In genomic region chr12:51196289-51196688, GRCm38 (mm10) we compare ENCODE assay signal across 25 mouse cellular contexts.
A peak's percentile ranks its signal among the peaks of the same experiment; 100 is the strongest.
DNase-seq lines count a peak whose midpoint lies in the region; ATAC-seq and TF ChIP-seq lines count a peak whose summit lies in the region.
"Had no signal": no experiment of that assay in that cellular context is flagged by ENCODE, and none has a peak within 500 bp of the region (broad histone marks: within the 10 kb centered on the region; RNA-seq: fewer than 3 reads in every experiment).

No protein-coding gene starts in this region.

- TF ChIP-seq CTCF in kidney, adult 2 months (conservative IDR thresholded peaks at IDR 0.05; ENCODE audit: insufficient read depth, insufficient read length, low read depth, low read length) = no peak
- no peak for TF ChIP-seq CTCF in Patski (IDR thresholded peaks at IDR 0.05)

- in situ Hi-C loops in Patski (cut with MboI; ENCODE audit: low pct_unique_long_range_greater_than_20kb) = loop anchor here (25.0 kb wide), 1 partner anchor 1834 kb away; no protein-coding TSS in a partner anchor

- CTCF ChIA-PET in Patski (lab: Charles Lee) = no interaction called here

- peak; percentile 57 for ATAC-seq in Patski
- ATAC-seq in activated CD4-positive, CD25-positive, alpha-beta regulatory T cell, adult 4 months = no peak
- ATAC-seq: forebrain, embryonic 16.5 days; intestine, postnatal 0 days; midbrain, embryonic 13.5 days had no signal

- peaks cover 3% of the 10 kb centered on the region; the same call in 1 of the 2 replicates for H3K4me1 ChIP-seq in kidney, adult 2 months (ENCODE audit: control insufficient read depth, insufficient read depth, low read length)
- H3K4me1 ChIP-seq: hindbrain, embryonic 12.5 days; limb, embryonic 12.5 days; liver, embryonic 13.5 days; megakaryocyte, embryonic 14.5 days; midbrain, embryonic 13.5 days had no signal

- POLR2A ChIA-PET in Patski (lab: Charles Lee) = no interaction called here

- H3K27ac ChIP-seq in kidney, adult 2 months (ENCODE audit: insufficient read depth, low read depth, low read length) = no peak overlapping the region
- H3K27ac ChIP-seq: forebrain, embryonic 10.5 days; heart, embryonic 13.5 days; hindbrain, embryonic 12.5 days; limb, embryonic 12.5 days; liver, embryonic 13.5 days; midbrain, embryonic 13.5 days had no signal

- no peaks in the 10 kb centered on the region for H3K27me3 ChIP-seq in kidney, adult 2 months (replicated peaks; ENCODE audit: control insufficient read depth, insufficient read depth, low read length)
- peaks cover 5% of the 10 kb centered on the region for H3K27me3 ChIP-seq in Patski
- H3K27me3 ChIP-seq: heart, embryonic 13.5 days; hindbrain, embryonic 12.5 days; limb, embryonic 12.5 days; liver, embryonic 13.5 days; megakaryocyte, embryonic 14.5 days; midbrain, embryonic 13.5 days had no signal

- H3K36me3 ChIP-seq in kidney, adult 2 months (ENCODE audit: control insufficient read depth, insufficient read depth, low read length) = no peaks in the 10 kb centered on the region
- H3K36me3 ChIP-seq: forebrain, embryonic 10.5 days; heart, embryonic 13.5 days; hindbrain, embryonic 12.5 days; limb, embryonic 12.5 days; liver, embryonic 13.5 days; midbrain, embryonic 13.5 days had no signal

- H3K4me3 ChIP-seq in kidney, adult 2 months (ENCODE audit: insufficient read depth, low read depth, low read length) = no peak overlapping the region
- H3K4me3 ChIP-seq: forebrain, embryonic 10.5 days; heart, embryonic 13.5 days; hindbrain, embryonic 12.5 days; limb, embryonic 12.5 days; liver, embryonic 13.5 days; megakaryocyte, embryonic 14.5 days; midbrain, embryonic 13.5 days had no signal

- no peak for TF ChIP-seq POLR2A in kidney, adult 2 months (IDR thresholded peaks at IDR 0.05; ENCODE audit: low read depth, low read length)

- DNase-seq in gastrocnemius, adult 18-20 months (ENCODE audit: low spot score) = peak; percentile 13
- no peak for DNase-seq in gastrocnemius, postnatal 10 days
- DNase-seq in kidney, adult 2 months = peak; percentile 36
- DNase-seq in kidney, postnatal 4 days = no peak
- DNase-seq in 3T3-L1 (ENCODE audit: low read depth, low spot score) (peak; percentile 14), Patski (ENCODE audit: low read depth, low spot score) (peak; percentile 41)
- DNase-seq: adrenal gland, postnatal 36 days; B cell, adult 2 months; cerebellum, adult 9-10 months; layer of hippocampus, postnatal 36 days; liver, embryonic 13.5 days; lung, adult 2 months; lung, postnatal 14 days; right cerebral cortex, postnatal 14 days; spleen, adult 18-20 months; thymus, postnatal 14 days had no signal

- 50% methylated on average over 5 of the region's 5 CpGs for WGBS in kidney, adult 2 months

Comparison
In these comparisons a context has a peak if more than half of its experiments do, and no peak if none do; other contexts are left out.
1. DNase-seq: peak in gastrocnemius, adult 18-20 months (single experiment), kidney, adult 2 months (single experiment), 3T3-L1 (single experiment) and Patski (single experiment); none in gastrocnemius, postnatal 10 days (single experiment) and kidney, postnatal 4 days (0 of 2).